Mouse (Mus musculus): ENCODE data around the gene Fam198b.

GRCm38 (mm10) chr3:79977656-79978450, 93.5 kb downstream of the Fam198b start:
- TF ChIP-seq CTCF (IDR thresholded peaks at IDR 0.05; ENCODE audit: low read depth, low read length), result no peak
- TF ChIP-seq POLR2A (IDR thresholded peaks at IDR 0.05; ENCODE audit: extremely low read depth, insufficient read depth, low read length), result no peak
